Mouse (Mus musculus): ENCODE measurements around the gene Rxfp1.

DNA sequence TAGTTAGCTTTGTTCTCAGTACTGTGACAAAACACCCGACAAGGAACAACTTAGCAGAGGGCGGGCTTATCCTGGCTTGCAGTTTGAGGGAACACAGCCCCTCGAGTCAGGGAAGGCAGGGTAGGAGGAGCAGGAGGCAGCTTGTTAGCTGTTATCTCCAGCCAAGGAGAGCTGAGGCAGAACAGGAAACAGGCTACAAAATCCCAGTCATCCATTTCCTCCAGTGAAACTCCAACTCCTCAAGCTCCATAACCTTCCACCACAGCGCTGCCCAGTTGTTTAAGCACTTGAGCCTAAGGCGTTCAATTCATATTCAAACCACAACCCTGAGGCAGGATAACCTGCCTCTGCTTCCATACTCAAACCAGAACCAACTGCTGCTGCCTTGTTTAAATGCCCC is 63.0 kb downstream of the Rxfp1 start:
- TF ChIP-seq CTCF (IDR thresholded peaks at IDR 0.05; ENCODE audit: borderline replicate concordance, insufficient read depth, low read length) = no peak
- TF ChIP-seq POLR2A (IDR thresholded peaks at IDR 0.05; ENCODE audit: low read depth, low read length) = no peak
